Mouse (Mus musculus): ENCODE measurements at regions not wholly inside any gene's neighbourhood (a gene's known extent, or its start where the extent isn't known, plus 50 kb on each side); places are given as distances from the start of the nearest gene placed in this dataset.
"Not testable (repeated sequence)": the region's sequence is repeated elsewhere in the genome, so short reads cannot be mapped to it uniquely, and the experiment has no call there.

DNA sequence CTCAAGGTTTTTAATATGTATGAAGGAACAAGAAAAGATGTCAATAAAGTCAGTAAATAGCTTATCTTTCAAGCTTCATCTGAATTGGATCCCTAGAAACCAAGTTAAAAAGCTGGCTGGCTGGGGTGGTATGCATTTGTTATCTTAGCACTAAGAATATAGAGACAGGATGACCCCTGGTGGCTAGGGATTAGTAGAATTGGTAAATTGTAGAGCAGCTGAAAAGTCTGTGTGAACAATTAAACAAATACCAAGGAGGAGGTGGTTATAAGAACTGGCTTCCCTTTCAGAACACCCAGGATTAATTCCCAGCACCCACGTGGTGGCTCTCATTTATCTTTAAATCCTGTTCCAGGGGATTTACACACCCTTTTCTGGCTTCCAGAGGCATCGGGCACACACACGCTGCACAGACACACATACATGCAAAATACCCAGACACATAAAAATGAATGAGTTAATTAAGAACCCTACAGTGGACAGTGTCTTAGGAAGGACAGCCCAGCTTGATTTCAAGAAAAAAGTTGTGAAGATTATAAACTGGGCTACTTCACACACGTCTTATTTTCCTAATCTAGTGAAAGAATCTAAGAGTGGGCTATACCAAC, 170.5 kb downstream of the Pdzph1 start:
- H3K27ac ChIP-seq (replicated peaks; ENCODE audit: low read depth, low read length) = no peak overlapping the region
- H3K4me3 ChIP-seq (replicated peaks; ENCODE audit: low read depth, low read length) = no peak overlapping the region
- H3K4me2 ChIP-seq (ENCODE audit: low read length) = no peak overlapping the region
- no peaks in the 10 kb centered on the region for H3K27me3 ChIP-seq (ENCODE audit: control insufficient read depth, insufficient read depth, low read length)
- whole genome bisulfite sequencing = 18% methylated on average over 4 of the region's 4 CpGs
- no peak overlapping the region for H3K9ac ChIP-seq (replicated peaks; ENCODE audit: low read length)
- peaks cover 6% of the 10 kb centered on the region; the same call in 1 of the 2 replicates for H3K4me1 ChIP-seq (ENCODE audit: control insufficient read depth, insufficient read depth, low read length)
- DNase-seq (peak; percentile 87), ATAC-seq (ENCODE audit: low FRiP score, low TSS enrichment) (peak; percentile 56; the same call in 1 of the 2 replicates)
- no peaks in the 10 kb centered on the region for H3K9me3 ChIP-seq (ENCODE audit: control insufficient read depth, low read length)
- no peaks in the 10 kb centered on the region for H3K36me3 ChIP-seq (ENCODE audit: control insufficient read depth, insufficient read depth, low read length)

DNA sequence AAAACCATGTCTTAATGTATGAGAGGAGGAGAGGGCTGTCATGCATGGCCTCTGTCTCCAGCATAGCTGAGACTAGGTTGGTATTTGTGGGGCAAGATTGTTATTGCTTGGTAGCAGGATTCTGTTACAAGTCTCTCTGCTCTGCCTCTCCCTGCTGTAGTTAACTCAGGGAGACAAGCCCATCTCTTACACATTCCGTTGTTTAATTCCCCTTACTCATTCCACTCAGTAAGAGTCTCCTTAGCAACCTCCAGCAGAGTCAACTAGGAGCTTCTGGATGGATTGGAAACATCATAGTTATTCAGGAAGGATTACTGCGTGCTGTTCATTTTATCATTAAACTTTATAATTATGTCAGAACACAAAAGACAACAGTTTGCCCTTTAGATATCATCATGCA, 171.8 kb downstream of the Pdzph1 start:
- 48% methylated on average over 2 of the region's 2 CpGs for WGBS
- H3K4me1 ChIP-seq (ENCODE audit: control insufficient read depth, insufficient read depth, low read length) = peaks cover 6% of the 10 kb centered on the region; the same call in 1 of the 2 replicates
- H3K4me3 ChIP-seq (replicated peaks; ENCODE audit: low read depth, low read length) = no peak overlapping the region
- ATAC-seq (ENCODE audit: low FRiP score, low TSS enrichment) = no peak
- H3K9me3 ChIP-seq (ENCODE audit: control insufficient read depth, low read length) = no peaks in the 10 kb centered on the region
- no peak overlapping the region for H3K27ac ChIP-seq (replicated peaks; ENCODE audit: low read depth, low read length)
- H3K36me3 ChIP-seq (ENCODE audit: control insufficient read depth, insufficient read depth, low read length) = no peaks in the 10 kb centered on the region
- H3K9ac ChIP-seq (replicated peaks; ENCODE audit: low read length) = no peak overlapping the region
- DNase-seq = no peak
- H3K4me2 ChIP-seq (ENCODE audit: low read length) = no peak overlapping the region
- H3K27me3 ChIP-seq (ENCODE audit: control insufficient read depth, insufficient read depth, low read length) = no peaks in the 10 kb centered on the region

- not testable (repeated sequence) for DNase-seq; ATAC-seq (ENCODE audit: low FRiP score, low TSS enrichment); H3K9ac ChIP-seq (replicated peaks; ENCODE audit: low read length); H3K4me3 ChIP-seq (replicated peaks; ENCODE audit: low read depth, low read length); H3K36me3 ChIP-seq (ENCODE audit: control insufficient read depth, insufficient read depth, low read length); H3K9me3 ChIP-seq (ENCODE audit: control insufficient read depth, low read length); H3K4me2 ChIP-seq (ENCODE audit: low read length); H3K27me3 ChIP-seq (ENCODE audit: control insufficient read depth, insufficient read depth, low read length); H3K27ac ChIP-seq (replicated peaks; ENCODE audit: low read depth, low read length); H3K4me1 ChIP-seq (ENCODE audit: control insufficient read depth, insufficient read depth, low read length)
- WGBS = 66% methylated on average over 3 of the region's 3 CpGs
These were observed 215.7 kb downstream of the Pdzph1 start for GRCm38 (mm10) chr17:58775451-58775850.

DNA sequence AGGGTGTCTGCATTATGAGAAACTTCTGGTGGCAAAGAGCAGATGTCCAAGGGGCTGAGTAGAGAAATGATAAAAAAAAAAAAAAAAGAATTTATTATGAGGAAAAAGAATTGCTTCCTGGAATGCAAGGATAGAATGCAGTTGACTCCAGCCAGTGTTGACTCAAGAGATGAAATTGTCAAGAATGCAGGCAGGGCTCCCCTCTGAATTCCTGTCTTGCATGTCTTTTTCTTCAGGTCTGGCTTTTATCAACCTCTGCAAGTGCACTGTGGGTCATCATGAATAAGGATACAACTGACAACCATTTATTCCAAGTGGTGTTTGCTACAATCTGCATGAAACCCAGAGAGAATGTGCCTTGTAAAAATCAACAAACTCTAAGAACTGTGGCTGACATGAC, 217.6 kb downstream of the Pdzph1 start:
- DNase-seq = no peak
- Histone ChIP-seq H3K4me2 (ENCODE audit: low read length) (no peak overlapping the region), H3K27me3 (ENCODE audit: control insufficient read depth, insufficient read depth, low read length) (no peaks in the 10 kb centered on the region), H3K9ac (replicated peaks; ENCODE audit: low read length) (no peak overlapping the region), H3K36me3 (ENCODE audit: control insufficient read depth, insufficient read depth, low read length) (no peaks in the 10 kb centered on the region), H3K4me1 (ENCODE audit: control insufficient read depth, insufficient read depth, low read length) (no peaks in the 10 kb centered on the region), H3K27ac (replicated peaks; ENCODE audit: low read depth, low read length) (no peak overlapping the region), H3K9me3 (ENCODE audit: control insufficient read depth, low read length) (no peaks in the 10 kb centered on the region), H3K4me3 (replicated peaks; ENCODE audit: low read depth, low read length) (no peak overlapping the region)
- ATAC-seq (ENCODE audit: low FRiP score, low TSS enrichment) = no peak

DNA sequence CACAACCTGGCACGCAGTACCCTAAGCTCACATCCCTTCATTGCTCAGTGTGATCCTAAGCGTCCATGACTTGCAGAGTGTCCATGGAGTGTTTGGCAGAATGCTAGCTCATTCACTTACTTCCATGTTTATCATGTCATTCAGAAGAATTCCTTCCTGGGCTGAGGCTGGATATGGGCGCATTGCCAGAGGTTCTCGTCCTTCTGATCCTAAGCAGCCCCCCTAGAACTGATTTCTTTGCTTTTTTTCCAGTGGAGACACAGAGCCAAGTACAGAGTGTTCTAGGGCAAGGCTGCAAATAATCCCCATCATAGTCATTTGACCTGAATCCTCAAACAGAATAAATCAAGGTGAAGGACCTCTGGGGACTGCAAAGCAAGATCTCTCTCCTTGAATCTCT, 226.0 kb downstream of the Pdzph1 start:
- Histone ChIP-seq H3K9ac (replicated peaks; ENCODE audit: low read length) (no peak overlapping the region), H3K4me2 (ENCODE audit: low read length) (no peak overlapping the region), H3K4me3 (replicated peaks; ENCODE audit: low read depth, low read length) (no peak overlapping the region), H3K27me3 (ENCODE audit: control insufficient read depth, insufficient read depth, low read length) (no peaks in the 10 kb centered on the region), H3K27ac (replicated peaks; ENCODE audit: low read depth, low read length) (no peak overlapping the region), H3K36me3 (ENCODE audit: control insufficient read depth, insufficient read depth, low read length) (no peaks in the 10 kb centered on the region), H3K9me3 (ENCODE audit: control insufficient read depth, low read length) (no peaks in the 10 kb centered on the region), H3K4me1 (ENCODE audit: control insufficient read depth, insufficient read depth, low read length) (no peaks in the 10 kb centered on the region)
- DNase-seq (no peak), ATAC-seq (ENCODE audit: low FRiP score, low TSS enrichment) (no peak)
- WGBS = 88% methylated on average over 4 of the region's 4 CpGs

GRCm38 (mm10) chr17:58749000-58749399, 242.2 kb downstream of the Pdzph1 start:
- ATAC-seq (ENCODE audit: low FRiP score, low TSS enrichment) = no peak

DNA sequence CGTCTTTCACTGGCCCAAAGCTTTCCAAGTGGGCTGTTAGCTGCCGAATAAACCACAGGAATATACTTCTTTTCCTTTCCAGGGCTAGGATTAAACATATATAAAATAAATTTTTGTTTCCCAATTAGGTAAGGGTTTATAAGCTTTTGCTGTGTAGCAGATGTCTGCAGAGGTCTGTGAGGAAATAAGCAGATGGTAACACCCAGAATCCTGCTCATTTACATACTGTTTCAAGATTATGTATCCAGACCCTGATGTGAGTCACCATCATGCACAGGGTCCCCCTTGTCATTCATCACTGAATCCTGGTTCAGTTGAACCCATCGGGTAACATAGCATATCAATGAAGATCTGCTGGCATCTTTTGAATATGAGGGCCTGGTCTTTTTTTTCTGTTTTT, 242.9 kb downstream of the Pdzph1 start:
- Histone ChIP-seq H3K9me3 (ENCODE audit: control insufficient read depth, low read length) (no peaks in the 10 kb centered on the region), H3K9ac (replicated peaks; ENCODE audit: low read length) (no peak overlapping the region), H3K4me3 (replicated peaks; ENCODE audit: low read depth, low read length) (no peak overlapping the region), H3K4me2 (ENCODE audit: low read length) (no peak overlapping the region), H3K27me3 (ENCODE audit: control insufficient read depth, insufficient read depth, low read length) (no peaks in the 10 kb centered on the region), H3K36me3 (ENCODE audit: control insufficient read depth, insufficient read depth, low read length) (no peaks in the 10 kb centered on the region), H3K27ac (replicated peaks; ENCODE audit: low read depth, low read length) (no peak overlapping the region), H3K4me1 (ENCODE audit: control insufficient read depth, insufficient read depth, low read length) (no peaks in the 10 kb centered on the region)
- 73% methylated on average over 3 of the region's 3 CpGs for WGBS
- ATAC-seq (ENCODE audit: low FRiP score, low TSS enrichment) (no peak), DNase-seq (peak; percentile 2)

More at GRCm38 (mm10) chr17:58749000-58749399, 242.2 kb downstream of the Pdzph1 start:
- Histone ChIP-seq H3K4me3 (replicated peaks; ENCODE audit: low read depth, low read length) (no peak overlapping the region), H3K9me3 (ENCODE audit: control insufficient read depth, low read length) (no peaks in the 10 kb centered on the region), H3K36me3 (ENCODE audit: control insufficient read depth, insufficient read depth, low read length) (no peaks in the 10 kb centered on the region), H3K27me3 (ENCODE audit: control insufficient read depth, insufficient read depth, low read length) (no peaks in the 10 kb centered on the region), H3K4me2 (ENCODE audit: low read length) (no peak overlapping the region), H3K27ac (replicated peaks; ENCODE audit: low read depth, low read length) (no peak overlapping the region), H3K9ac (replicated peaks; ENCODE audit: low read length) (no peak overlapping the region), H3K4me1 (ENCODE audit: control insufficient read depth, insufficient read depth, low read length) (no peaks in the 10 kb centered on the region)
- DNase-seq = no peak

DNA sequence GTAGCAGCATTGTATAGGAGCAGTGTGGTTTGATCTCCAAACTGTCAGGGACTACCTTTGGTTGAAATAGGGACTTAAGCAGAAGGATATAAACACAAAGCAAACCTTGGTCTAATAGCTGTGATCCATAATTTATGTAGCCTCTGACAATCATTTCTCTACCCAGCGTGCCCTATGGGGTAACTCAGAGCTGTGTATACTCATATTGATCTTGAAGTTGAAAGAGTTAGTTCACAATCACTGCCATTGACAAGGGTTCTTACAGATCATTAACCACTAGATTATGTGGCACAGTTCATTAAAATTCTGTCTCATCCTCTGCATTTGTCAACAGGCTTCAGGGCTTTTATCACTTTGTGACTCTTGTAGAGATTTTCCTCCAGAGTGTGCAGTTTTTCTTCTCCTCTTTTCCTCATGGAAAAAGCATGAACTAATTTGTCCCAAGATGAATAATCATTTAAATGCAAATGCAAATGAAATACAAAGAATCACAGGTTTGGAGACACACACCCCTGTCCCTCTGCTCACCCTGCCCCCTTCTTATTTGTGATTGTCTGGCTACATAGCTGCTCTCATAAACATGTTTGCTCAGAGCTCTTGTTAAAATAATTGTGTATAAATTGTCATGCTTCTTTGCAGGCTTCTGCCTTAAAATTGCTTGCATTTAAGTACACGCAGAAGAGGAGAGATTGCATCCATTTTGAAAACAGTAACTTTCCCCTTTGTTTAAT, 280.3 kb downstream of the Pdzph1 start:
- H3K4me2 ChIP-seq (ENCODE audit: low read length) = no peak overlapping the region
- no peaks in the 10 kb centered on the region for H3K9me3 ChIP-seq (ENCODE audit: control insufficient read depth, low read length)
- H3K4me3 ChIP-seq (replicated peaks; ENCODE audit: low read depth, low read length) = no peak overlapping the region
- H3K9ac ChIP-seq (replicated peaks; ENCODE audit: low read length) = no peak overlapping the region
- WGBS = 62% methylated on average over 2 of the region's 2 CpGs
- DNase-seq (peak; percentile 52), ATAC-seq (ENCODE audit: low FRiP score, low TSS enrichment) (peak; percentile 74)
- no peaks in the 10 kb centered on the region for H3K36me3 ChIP-seq (ENCODE audit: control insufficient read depth, insufficient read depth, low read length)
- no peaks in the 10 kb centered on the region for H3K27me3 ChIP-seq (ENCODE audit: control insufficient read depth, insufficient read depth, low read length)
- H3K27ac ChIP-seq (replicated peaks; ENCODE audit: low read depth, low read length) = 0 out of 2 replicates have a peak overlapping the region, but pooled peaks have one; percentile 34
- no peaks in the 10 kb centered on the region for H3K4me1 ChIP-seq (ENCODE audit: control insufficient read depth, insufficient read depth, low read length)

DNA sequence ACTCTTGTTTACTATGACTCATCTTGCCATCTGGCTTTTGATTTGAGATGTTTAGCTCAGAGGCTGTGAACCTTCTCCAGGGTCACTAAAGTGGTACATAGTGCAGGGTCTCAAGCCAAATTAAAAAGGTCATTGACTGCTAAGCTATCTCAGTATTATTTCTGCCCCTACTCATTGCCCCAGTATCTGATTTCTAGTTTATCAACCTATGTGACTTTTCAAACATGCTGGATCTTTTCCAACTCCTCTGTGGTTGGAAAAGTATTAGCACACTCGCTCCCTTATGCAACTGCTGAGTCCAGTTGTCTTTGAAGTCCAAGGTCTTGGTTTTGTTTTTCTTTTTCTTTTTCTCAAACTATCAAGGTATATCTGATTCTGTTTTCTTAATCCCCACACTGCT, 301.0 kb downstream of the Pdzph1 start:
- H3K4me3 ChIP-seq (replicated peaks; ENCODE audit: low read depth, low read length) = no peak overlapping the region
- no peak for DNase-seq
- no peak overlapping the region for H3K9ac ChIP-seq (replicated peaks; ENCODE audit: low read length)
- no peaks in the 10 kb centered on the region for H3K4me1 ChIP-seq (ENCODE audit: control insufficient read depth, insufficient read depth, low read length)
- no peak for ATAC-seq (ENCODE audit: low FRiP score, low TSS enrichment)
- no peaks in the 10 kb centered on the region for H3K9me3 ChIP-seq (ENCODE audit: control insufficient read depth, low read length)
- no peak overlapping the region for H3K27ac ChIP-seq (replicated peaks; ENCODE audit: low read depth, low read length)
- no peaks in the 10 kb centered on the region for H3K27me3 ChIP-seq (ENCODE audit: control insufficient read depth, insufficient read depth, low read length)
- H3K36me3 ChIP-seq (ENCODE audit: control insufficient read depth, insufficient read depth, low read length) = no peaks in the 10 kb centered on the region
- 90% methylated on average over 1 of the region's 1 CpGs for WGBS
- H3K4me2 ChIP-seq (ENCODE audit: low read length) = no peak overlapping the region

Data from midbrain, embryonic 14.5 days (tissue).